Mouse (Mus musculus): ENCODE measurements around the gene Fancc. TPM values are rescaled to one million over a fixed set of nuclear protein-coding genes. Genes with fewer than 3 reads are reported as not detected.

The Fancc gene
- polyA plus RNA-seq, 1 experiment: 9.0 TPM

DNA sequence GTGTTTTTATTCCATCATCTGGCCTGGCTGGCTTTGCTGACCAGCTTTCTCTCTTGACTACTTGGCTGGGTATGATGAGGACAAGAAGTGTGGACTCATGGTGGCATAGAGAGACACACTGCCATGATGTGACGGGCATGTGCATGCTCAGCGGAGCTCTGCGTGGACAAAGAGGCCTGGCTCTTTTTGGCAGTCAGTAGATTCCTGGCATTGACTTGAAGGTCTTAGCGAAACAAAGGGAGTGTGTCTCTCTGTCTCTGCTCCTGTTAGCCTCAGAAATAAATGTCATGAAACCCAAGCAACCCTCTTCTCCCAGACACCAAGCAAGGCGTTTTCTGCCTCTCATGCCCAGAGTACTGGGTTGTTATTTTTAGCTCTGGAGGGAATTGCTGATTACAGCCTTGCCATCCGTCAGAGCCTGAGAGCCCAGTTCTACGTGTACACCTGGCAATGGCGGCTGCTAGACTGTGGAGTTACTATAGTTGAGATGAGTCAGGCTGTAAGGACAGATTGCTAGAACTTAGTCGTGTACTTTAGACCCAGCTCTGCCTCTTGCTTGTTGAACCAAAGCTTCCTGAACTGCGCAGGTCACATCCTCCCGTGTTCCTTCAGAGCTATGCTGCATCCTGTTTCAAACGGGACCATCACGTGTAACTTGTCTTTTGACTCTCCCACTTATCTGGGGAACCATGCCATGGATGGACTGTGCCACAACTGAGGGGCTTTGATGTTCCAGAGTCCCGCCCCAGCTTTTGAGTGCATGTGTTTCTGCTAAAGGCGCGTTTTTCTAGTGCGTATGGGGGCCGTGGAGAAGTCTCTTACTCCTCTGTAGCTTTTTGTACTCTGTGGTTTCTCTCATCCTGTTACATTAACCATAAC, 236.1 kb downstream of the Fancc start:
- WGBS: 26% methylated on average over 18 of the region's 18 CpGs
- H3K4me1 ChIP-seq (ENCODE audit: control insufficient read depth, insufficient read depth, low read length): peaks cover 57% of the 10 kb centered on the region
- H3K27me3 ChIP-seq (replicated peaks; ENCODE audit: control insufficient read depth, insufficient read depth, low read length): no peaks in the 10 kb centered on the region
- no peak overlapping the region for H3K4me3 ChIP-seq (ENCODE audit: insufficient read depth, low read depth, low read length)
- no peak for TF ChIP-seq POLR2A (IDR thresholded peaks at IDR 0.05; ENCODE audit: low read depth, low read length)
- TF ChIP-seq CTCF (conservative IDR thresholded peaks at IDR 0.05; ENCODE audit: insufficient read depth, insufficient read length, low read depth, low read length): no peak
- peak overlapping the region; percentile 72 for H3K27ac ChIP-seq (ENCODE audit: insufficient read depth, low read depth, low read length)
- H3K36me3 ChIP-seq (ENCODE audit: control insufficient read depth, insufficient read depth, low read length): no peaks in the 10 kb centered on the region; the same call in 1 of the 2 replicates
- DNase-seq: peak; percentile 81

DNA sequence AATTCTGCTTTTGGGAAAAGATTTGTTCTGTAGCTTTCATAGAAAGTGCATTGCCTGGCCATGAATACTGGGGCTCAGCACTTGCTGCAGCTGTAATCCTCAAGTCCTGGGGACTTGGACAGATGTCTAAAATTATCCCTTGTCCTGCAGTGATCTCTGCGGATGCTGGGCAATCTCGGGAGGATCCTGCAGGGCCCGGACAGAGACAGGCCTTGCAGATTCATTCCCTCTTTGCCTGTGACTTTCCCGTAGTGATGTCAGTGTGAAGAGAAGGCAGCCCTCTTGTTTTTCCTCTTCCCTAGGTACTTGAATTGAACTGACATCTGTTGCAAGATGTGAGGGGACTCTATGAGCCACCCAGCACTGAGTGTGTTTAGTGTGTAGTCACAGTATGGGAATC, 236.9 kb downstream of the Fancc start:
- WGBS: 21% methylated on average over 4 of the region's 4 CpGs
- Histone ChIP-seq H3K36me3 (ENCODE audit: control insufficient read depth, insufficient read depth, low read length) (no peaks in the 10 kb centered on the region; the same call in 1 of the 2 replicates), H3K27me3 (replicated peaks; ENCODE audit: control insufficient read depth, insufficient read depth, low read length) (no peaks in the 10 kb centered on the region), H3K27ac (ENCODE audit: insufficient read depth, low read depth, low read length) (peak overlapping the region; percentile 72; the same call in 1 of the 2 replicates), H3K4me3 (ENCODE audit: insufficient read depth, low read depth, low read length) (no peak overlapping the region), H3K4me1 (ENCODE audit: control insufficient read depth, insufficient read depth, low read length) (peaks cover 61% of the 10 kb centered on the region)
- TF ChIP-seq POLR2A (IDR thresholded peaks at IDR 0.05; ENCODE audit: low read depth, low read length): no peak
- no peak for TF ChIP-seq CTCF (conservative IDR thresholded peaks at IDR 0.05; ENCODE audit: insufficient read depth, insufficient read length, low read depth, low read length)
- DNase-seq: no peak

- DNase-seq: no peak
- Histone ChIP-seq H3K36me3 (ENCODE audit: control insufficient read depth, insufficient read depth, low read length) (no peaks in the 10 kb centered on the region; the same call in 1 of the 2 replicates), H3K4me1 (ENCODE audit: control insufficient read depth, insufficient read depth, low read length) (peaks cover 69% of the 10 kb centered on the region), H3K27me3 (replicated peaks; ENCODE audit: control insufficient read depth, insufficient read depth, low read length) (no peaks in the 10 kb centered on the region), H3K27ac (ENCODE audit: insufficient read depth, low read depth, low read length) (peak overlapping the region; percentile 3), H3K4me3 (ENCODE audit: insufficient read depth, low read depth, low read length) (no peak overlapping the region)
- no peak for TF ChIP-seq POLR2A (IDR thresholded peaks at IDR 0.05; ENCODE audit: low read depth, low read length)
- no peak for TF ChIP-seq CTCF (conservative IDR thresholded peaks at IDR 0.05; ENCODE audit: insufficient read depth, insufficient read length, low read depth, low read length)
- WGBS: 66% methylated on average over 4 of the region's 4 CpGs
Measured at GRCm38 (mm10) chr13:63258671-63259070, 238.4 kb downstream of the Fancc start.

DNA sequence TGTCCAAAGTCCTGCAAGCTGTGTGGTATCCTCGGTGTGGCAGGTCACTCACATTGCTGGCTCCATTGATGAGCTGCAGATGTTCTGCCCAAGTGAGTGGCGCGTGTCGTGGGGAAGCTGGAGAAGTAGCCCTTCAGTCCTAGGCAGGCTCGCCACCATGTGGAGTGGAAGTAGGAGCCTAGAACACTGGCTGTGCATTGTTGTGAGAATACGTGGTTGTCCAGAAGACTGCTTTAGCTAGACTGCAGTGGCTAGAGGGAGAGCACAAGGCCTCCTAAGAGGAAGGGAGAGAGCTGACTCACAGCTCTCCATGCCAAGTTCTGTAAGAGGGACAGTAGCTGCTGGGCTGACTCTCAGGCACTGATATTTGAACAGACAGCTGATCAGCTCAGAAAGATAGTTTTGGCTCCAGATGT, 238.9 kb downstream of the Fancc start:
- peaks cover 73% of the 10 kb centered on the region for H3K4me1 ChIP-seq (ENCODE audit: control insufficient read depth, insufficient read depth, low read length)
- H3K4me3 ChIP-seq (ENCODE audit: insufficient read depth, low read depth, low read length): no peak overlapping the region
- H3K36me3 ChIP-seq (ENCODE audit: control insufficient read depth, insufficient read depth, low read length): no peaks in the 10 kb centered on the region; the same call in 1 of the 2 replicates
- H3K27ac ChIP-seq (ENCODE audit: insufficient read depth, low read depth, low read length): peak overlapping the region; percentile 3
- H3K27me3 ChIP-seq (replicated peaks; ENCODE audit: control insufficient read depth, insufficient read depth, low read length): no peaks in the 10 kb centered on the region
- peak; percentile 57 for DNase-seq
- WGBS: 37% methylated on average over 6 of the region's 6 CpGs
- TF ChIP-seq POLR2A (IDR thresholded peaks at IDR 0.05; ENCODE audit: low read depth, low read length) (no peak), CTCF (conservative IDR thresholded peaks at IDR 0.05; ENCODE audit: insufficient read depth, insufficient read length, low read depth, low read length) (0 out of 2 replicates have a peak, but pooled peaks have one; percentile 11)

GRCm38 (mm10) chr13:63256807-63257206, 240.3 kb downstream of the Fancc start:
- H3K36me3 ChIP-seq (ENCODE audit: control insufficient read depth, insufficient read depth, low read length): no peaks in the 10 kb centered on the region; the same call in 1 of the 2 replicates
- peak; percentile 64 for TF ChIP-seq CTCF (conservative IDR thresholded peaks at IDR 0.05; ENCODE audit: insufficient read depth, insufficient read length, low read depth, low read length)
- no peak for TF ChIP-seq POLR2A (IDR thresholded peaks at IDR 0.05; ENCODE audit: low read depth, low read length)
- 16% methylated on average over 7 of the region's 7 CpGs for WGBS
- no peaks in the 10 kb centered on the region for H3K27me3 ChIP-seq (replicated peaks; ENCODE audit: control insufficient read depth, insufficient read depth, low read length)
- no peak overlapping the region for H3K4me3 ChIP-seq (ENCODE audit: insufficient read depth, low read depth, low read length)
- peaks cover 74% of the 10 kb centered on the region for H3K4me1 ChIP-seq (ENCODE audit: control insufficient read depth, insufficient read depth, low read length)
- peak overlapping the region; percentile 26 for H3K27ac ChIP-seq (ENCODE audit: insufficient read depth, low read depth, low read length)
- DNase-seq: peak; percentile 90

GRCm38 (mm10) chr13:63256146-63256545, 240.9 kb downstream of the Fancc start:
- 18% methylated on average over 6 of the region's 6 CpGs for WGBS
- Histone ChIP-seq H3K4me1 (ENCODE audit: control insufficient read depth, insufficient read depth, low read length) (peaks cover 68% of the 10 kb centered on the region), H3K36me3 (ENCODE audit: control insufficient read depth, insufficient read depth, low read length) (no peaks in the 10 kb centered on the region; the same call in 1 of the 2 replicates), H3K27me3 (replicated peaks; ENCODE audit: control insufficient read depth, insufficient read depth, low read length) (no peaks in the 10 kb centered on the region), H3K4me3 (ENCODE audit: insufficient read depth, low read depth, low read length) (no peak overlapping the region), H3K27ac (ENCODE audit: insufficient read depth, low read depth, low read length) (peak overlapping the region; percentile 72)
- DNase-seq: peak; percentile 66
- TF ChIP-seq POLR2A (IDR thresholded peaks at IDR 0.05; ENCODE audit: low read depth, low read length) (no peak), CTCF (conservative IDR thresholded peaks at IDR 0.05; ENCODE audit: insufficient read depth, insufficient read length, low read depth, low read length) (no peak)

DNA sequence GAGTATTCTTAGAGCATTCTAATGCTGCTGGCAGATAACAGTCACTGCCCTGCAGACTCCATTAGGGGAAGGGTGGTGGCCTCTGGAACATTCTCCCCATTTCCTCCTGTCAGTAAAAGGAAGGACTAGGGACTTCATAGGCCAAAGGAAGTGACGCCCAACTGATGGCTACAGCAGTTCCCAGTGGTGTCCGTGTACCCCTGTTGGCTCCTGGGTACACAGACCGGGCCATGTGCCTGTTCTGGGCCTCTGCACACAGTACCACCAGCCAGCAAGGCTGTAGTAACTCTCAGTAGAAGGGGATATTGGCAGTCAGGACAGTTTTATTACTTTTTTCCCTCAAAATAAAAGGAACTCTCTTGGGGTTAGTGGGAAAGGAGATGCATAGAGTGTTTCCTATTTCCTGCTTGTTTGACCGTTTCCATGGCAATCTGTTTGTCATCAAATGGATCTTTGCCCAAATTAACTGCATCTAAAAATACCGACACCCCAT, 241.5 kb downstream of the Fancc start:
- 0 out of 2 replicates have a peak overlapping the region, but pooled peaks have one; percentile 13 for H3K4me3 ChIP-seq (ENCODE audit: insufficient read depth, low read depth, low read length)

More for the DNA sequence above, 241.5 kb downstream of the Fancc start:
- DNase-seq: peak; percentile 87
- H3K27me3 ChIP-seq (replicated peaks; ENCODE audit: control insufficient read depth, insufficient read depth, low read length): no peaks in the 10 kb centered on the region
- peak overlapping the region; percentile 72 for H3K27ac ChIP-seq (ENCODE audit: insufficient read depth, low read depth, low read length)
- WGBS: 33% methylated on average over 5 of the region's 5 CpGs
- H3K4me1 ChIP-seq (ENCODE audit: control insufficient read depth, insufficient read depth, low read length): peaks cover 64% of the 10 kb centered on the region
- H3K36me3 ChIP-seq (ENCODE audit: control insufficient read depth, insufficient read depth, low read length): no peaks in the 10 kb centered on the region; the same call in 1 of the 2 replicates
- TF ChIP-seq POLR2A (IDR thresholded peaks at IDR 0.05; ENCODE audit: low read depth, low read length): no peak
- no peak for TF ChIP-seq CTCF (conservative IDR thresholded peaks at IDR 0.05; ENCODE audit: insufficient read depth, insufficient read length, low read depth, low read length)

All from kidney, adult 2 months (tissue).